Mouse (Mus musculus): ENCODE data around the gene Mepce. TPM values are rescaled to one million over a fixed set of nuclear protein-coding genes. Genes with fewer than 3 reads are reported as not detected.

Mepce gene
- polyA plus RNA-seq, 1 experiment: 42.9 TPM

- DNase-seq: no peak
- Histone ChIP-seq H3K4me1 (ENCODE audit: control insufficient read depth, insufficient read depth, low read length) (no peaks in the 10 kb centered on the region), H3K4me3 (ENCODE audit: insufficient read depth, low read depth, low read length) (no peak overlapping the region), H3K27me3 (replicated peaks; ENCODE audit: control insufficient read depth, insufficient read depth, low read length) (no peaks in the 10 kb centered on the region), H3K36me3 (ENCODE audit: control insufficient read depth, insufficient read depth, low read length) (no peaks in the 10 kb centered on the region), H3K27ac (ENCODE audit: insufficient read depth, low read depth, low read length) (no peak overlapping the region)
- TF ChIP-seq CTCF (conservative IDR thresholded peaks at IDR 0.05; ENCODE audit: insufficient read depth, insufficient read length, low read depth, low read length) (no peak), POLR2A (IDR thresholded peaks at IDR 0.05; ENCODE audit: low read depth, low read length) (no peak)
- WGBS: 69% methylated on average over 7 of the region's 7 CpGs
These were observed 42.8 kb upstream of the Mepce start for GRCm38 (mm10) chr5:137830238-137830637.

GRCm38 (mm10) chr5:137828694-137829093, 41.2 kb upstream of the Mepce start:
- WGBS: 84% methylated on average over 6 of the region's 6 CpGs
- no peaks in the 10 kb centered on the region for H3K4me1 ChIP-seq (ENCODE audit: control insufficient read depth, insufficient read depth, low read length)
- no peak for TF ChIP-seq POLR2A (IDR thresholded peaks at IDR 0.05; ENCODE audit: low read depth, low read length)
- TF ChIP-seq CTCF (conservative IDR thresholded peaks at IDR 0.05; ENCODE audit: insufficient read depth, insufficient read length, low read depth, low read length): no peak
- no peak overlapping the region for H3K4me3 ChIP-seq (ENCODE audit: insufficient read depth, low read depth, low read length)
- H3K27me3 ChIP-seq (replicated peaks; ENCODE audit: control insufficient read depth, insufficient read depth, low read length): no peaks in the 10 kb centered on the region
- DNase-seq: peak; percentile 11
- no peak overlapping the region for H3K27ac ChIP-seq (ENCODE audit: insufficient read depth, low read depth, low read length)
- H3K36me3 ChIP-seq (ENCODE audit: control insufficient read depth, insufficient read depth, low read length): no peaks in the 10 kb centered on the region

GRCm38 (mm10) chr5:137826421-137826820, 39.0 kb upstream of the Mepce start:
- WGBS: 54% methylated on average over 7 of the region's 7 CpGs
- TF ChIP-seq CTCF (conservative IDR thresholded peaks at IDR 0.05; ENCODE audit: insufficient read depth, insufficient read length, low read depth, low read length) (no peak), POLR2A (IDR thresholded peaks at IDR 0.05; ENCODE audit: low read depth, low read length) (no peak)
- Histone ChIP-seq H3K27me3 (replicated peaks; ENCODE audit: control insufficient read depth, insufficient read depth, low read length) (no peaks in the 10 kb centered on the region), H3K27ac (ENCODE audit: insufficient read depth, low read depth, low read length) (no peak overlapping the region), H3K36me3 (ENCODE audit: control insufficient read depth, insufficient read depth, low read length) (no peaks in the 10 kb centered on the region), H3K4me3 (ENCODE audit: insufficient read depth, low read depth, low read length) (no peak overlapping the region), H3K4me1 (ENCODE audit: control insufficient read depth, insufficient read depth, low read length) (no peaks in the 10 kb centered on the region)
- DNase-seq: no peak

- 82% methylated on average over 2 of the region's 2 CpGs for WGBS
- Histone ChIP-seq H3K27ac (ENCODE audit: insufficient read depth, low read depth, low read length) (no peak overlapping the region), H3K4me3 (ENCODE audit: insufficient read depth, low read depth, low read length) (no peak overlapping the region), H3K36me3 (ENCODE audit: control insufficient read depth, insufficient read depth, low read length) (no peaks in the 10 kb centered on the region), H3K4me1 (ENCODE audit: control insufficient read depth, insufficient read depth, low read length) (no peaks in the 10 kb centered on the region), H3K27me3 (replicated peaks; ENCODE audit: control insufficient read depth, insufficient read depth, low read length) (no peaks in the 10 kb centered on the region)
- TF ChIP-seq CTCF (conservative IDR thresholded peaks at IDR 0.05; ENCODE audit: insufficient read depth, insufficient read length, low read depth, low read length) (no peak), POLR2A (IDR thresholded peaks at IDR 0.05; ENCODE audit: low read depth, low read length) (no peak)
- no peak for DNase-seq
These were observed 38.5 kb upstream of the Mepce start for GRCm38 (mm10) chr5:137825971-137826370.

- Histone ChIP-seq H3K4me1 (ENCODE audit: control insufficient read depth, insufficient read depth, low read length) (no peaks in the 10 kb centered on the region), H3K27me3 (replicated peaks; ENCODE audit: control insufficient read depth, insufficient read depth, low read length) (no peaks in the 10 kb centered on the region), H3K36me3 (ENCODE audit: control insufficient read depth, insufficient read depth, low read length) (no peaks in the 10 kb centered on the region), H3K4me3 (ENCODE audit: insufficient read depth, low read depth, low read length) (no peak overlapping the region), H3K27ac (ENCODE audit: insufficient read depth, low read depth, low read length) (no peak overlapping the region)
- no peak for TF ChIP-seq CTCF (conservative IDR thresholded peaks at IDR 0.05; ENCODE audit: insufficient read depth, insufficient read length, low read depth, low read length)
- no peak for TF ChIP-seq POLR2A (IDR thresholded peaks at IDR 0.05; ENCODE audit: low read depth, low read length)
- no peak for DNase-seq
- 92% methylated on average over 3 of the region's 3 CpGs for WGBS
These were observed 37.6 kb upstream of the Mepce start for GRCm38 (mm10) chr5:137825030-137825429.

- H3K4me1 ChIP-seq (ENCODE audit: control insufficient read depth, insufficient read depth, low read length): no peaks in the 10 kb centered on the region
- TF ChIP-seq POLR2A (IDR thresholded peaks at IDR 0.05; ENCODE audit: low read depth, low read length) (no peak), CTCF (conservative IDR thresholded peaks at IDR 0.05; ENCODE audit: insufficient read depth, insufficient read length, low read depth, low read length) (no peak)
These were observed 36.1 kb upstream of the Mepce start for GRCm38 (mm10) chr5:137823455-137824045.

GRCm38 (mm10) chr5:137822602-137823001, 35.1 kb upstream of the Mepce start:
- H3K4me1 ChIP-seq (ENCODE audit: control insufficient read depth, insufficient read depth, low read length): no peaks in the 10 kb centered on the region
- TF ChIP-seq CTCF (conservative IDR thresholded peaks at IDR 0.05; ENCODE audit: insufficient read depth, insufficient read length, low read depth, low read length): no peak
- no peak for TF ChIP-seq POLR2A (IDR thresholded peaks at IDR 0.05; ENCODE audit: low read depth, low read length)
- H3K4me3 ChIP-seq (ENCODE audit: insufficient read depth, low read depth, low read length): no peak overlapping the region
- H3K36me3 ChIP-seq (ENCODE audit: control insufficient read depth, insufficient read depth, low read length): no peaks in the 10 kb centered on the region
- no peak overlapping the region for H3K27ac ChIP-seq (ENCODE audit: insufficient read depth, low read depth, low read length)
- WGBS: 94% methylated on average over 1 of the region's 1 CpGs
- no peaks in the 10 kb centered on the region for H3K27me3 ChIP-seq (replicated peaks; ENCODE audit: control insufficient read depth, insufficient read depth, low read length)
- no peak for DNase-seq

More at GRCm38 (mm10) chr5:137823455-137824045, 36.1 kb upstream of the Mepce start:
- no peak for DNase-seq
- H3K27me3 ChIP-seq (replicated peaks; ENCODE audit: control insufficient read depth, insufficient read depth, low read length): no peaks in the 10 kb centered on the region
- no peak overlapping the region for H3K4me3 ChIP-seq (ENCODE audit: insufficient read depth, low read depth, low read length)
- no peaks in the 10 kb centered on the region for H3K36me3 ChIP-seq (ENCODE audit: control insufficient read depth, insufficient read depth, low read length)
- 90% methylated on average over 6 of the region's 6 CpGs for WGBS
- no peak overlapping the region for H3K27ac ChIP-seq (ENCODE audit: insufficient read depth, low read depth, low read length)
